Mouse (Mus musculus): Measurements from ENCODE around the gene Plxna2. TPM values are rescaled to one million over a fixed set of nuclear protein-coding genes. Genes with fewer than 3 reads are reported as not detected.
A peak's percentile ranks its signal among the peaks of the same experiment; 100 is the strongest.

Gene Plxna2
- total RNA-seq, 2 experiments from 2014 or later: 92.8 to 94.8 TPM

DNA sequence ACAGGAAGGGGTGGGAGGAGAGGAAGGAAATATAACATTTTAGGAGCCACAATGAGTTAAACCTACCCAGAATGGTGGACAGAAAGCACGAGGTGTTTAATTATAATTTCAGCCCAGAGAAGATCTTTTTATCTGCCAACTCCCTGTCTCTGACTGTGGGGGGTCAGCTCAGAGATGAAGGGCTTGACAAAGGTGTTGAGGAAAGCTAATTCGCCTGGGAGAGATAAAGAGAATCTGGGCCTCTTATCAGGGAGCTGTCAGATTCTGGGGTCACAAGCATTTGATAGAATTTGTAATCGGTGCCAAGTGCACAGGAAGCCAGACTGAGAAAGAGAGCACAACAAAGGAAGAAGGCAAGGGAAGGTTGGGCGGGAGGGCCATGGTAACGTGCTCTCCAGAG, 144.9 kb downstream of the Plxna2 start:
- DNase-seq (ENCODE audit: low spot score in 2 of 2): no peak

DNA sequence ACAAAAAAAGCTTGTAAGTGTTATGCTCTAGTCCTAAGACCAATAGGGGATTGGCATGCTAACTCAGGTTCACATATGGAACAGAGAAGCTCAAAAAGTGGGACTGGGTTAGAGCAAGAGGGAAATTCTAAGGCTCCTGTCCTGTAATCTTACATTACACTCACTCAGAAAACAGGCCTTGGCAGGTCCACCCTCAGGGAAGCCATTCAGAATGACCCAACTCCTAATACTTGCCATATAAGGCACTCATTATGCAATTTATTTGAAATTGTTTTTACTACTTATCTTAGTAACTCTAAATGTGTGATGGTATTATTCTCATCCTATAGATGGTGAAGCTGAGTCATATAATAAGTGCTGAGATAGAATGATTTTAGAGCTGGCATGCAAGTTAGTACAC, 146.9 kb downstream of the Plxna2 start:
- no peak for DNase-seq (ENCODE audit: low spot score in 2 of 2)

DNA sequence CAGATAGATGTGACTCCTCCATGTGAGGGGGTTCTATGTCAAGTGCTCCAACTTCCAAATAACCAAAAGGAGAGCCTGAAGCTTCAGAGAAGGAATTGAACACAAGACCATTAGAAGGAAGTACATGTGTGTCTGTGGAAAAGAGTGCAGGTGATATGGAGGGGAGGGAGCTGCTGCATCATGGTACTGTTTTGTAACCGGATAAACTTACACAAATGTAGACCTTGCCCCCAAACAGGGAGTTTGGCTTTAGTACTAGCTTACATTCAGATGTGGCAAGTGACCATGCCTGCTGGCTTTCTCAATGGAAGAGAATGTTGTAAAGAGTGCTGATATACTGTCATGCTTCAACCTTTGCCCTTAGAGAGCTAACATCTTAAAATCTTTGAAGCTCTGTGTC, 150.8 kb downstream of the Plxna2 start:
- DNase-seq (ENCODE audit: low spot score in 2 of 2): no peak

DNA sequence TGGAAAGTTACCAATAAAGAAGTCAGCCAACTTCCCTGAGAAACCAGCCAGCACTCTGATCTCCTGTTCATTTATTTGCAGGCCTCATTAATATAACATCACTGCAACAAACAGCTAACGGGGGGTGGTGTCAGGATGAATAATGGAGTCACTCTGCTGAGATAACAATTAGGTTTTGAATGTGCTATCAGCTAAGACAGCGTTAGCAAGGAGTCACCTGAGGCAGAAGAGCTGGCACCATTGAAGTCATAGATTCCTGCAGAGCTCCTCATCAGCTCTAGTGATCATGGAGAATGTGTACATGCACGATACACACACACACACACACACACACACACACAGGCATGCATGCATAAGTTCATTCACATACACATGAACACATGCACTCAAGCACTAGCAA, 154.0 kb downstream of the Plxna2 start:
- DNase-seq (ENCODE audit: low spot score in 2 of 2): no peak

DNA sequence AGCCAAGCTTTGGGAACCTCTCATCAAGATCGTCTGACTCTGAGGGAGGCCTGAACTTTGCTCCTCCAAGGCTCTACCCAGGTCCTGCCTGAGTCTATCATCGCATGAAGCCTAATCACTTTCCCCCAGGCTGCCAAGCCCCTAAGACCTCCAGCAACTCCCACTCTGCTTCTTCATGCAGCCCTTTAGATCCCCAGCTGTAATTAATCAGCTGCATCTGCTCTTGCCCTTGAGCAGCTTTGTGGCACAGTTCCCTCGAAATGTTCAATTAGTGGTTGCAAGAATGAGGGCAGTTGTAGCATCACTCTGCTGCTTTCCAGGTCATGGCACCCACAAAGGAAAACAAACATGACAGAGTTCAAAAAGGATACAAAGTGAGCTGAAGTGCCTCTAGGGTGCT, 155.9 kb downstream of the Plxna2 start:
- no peak for DNase-seq (ENCODE audit: low spot score in 2 of 2)

DNA sequence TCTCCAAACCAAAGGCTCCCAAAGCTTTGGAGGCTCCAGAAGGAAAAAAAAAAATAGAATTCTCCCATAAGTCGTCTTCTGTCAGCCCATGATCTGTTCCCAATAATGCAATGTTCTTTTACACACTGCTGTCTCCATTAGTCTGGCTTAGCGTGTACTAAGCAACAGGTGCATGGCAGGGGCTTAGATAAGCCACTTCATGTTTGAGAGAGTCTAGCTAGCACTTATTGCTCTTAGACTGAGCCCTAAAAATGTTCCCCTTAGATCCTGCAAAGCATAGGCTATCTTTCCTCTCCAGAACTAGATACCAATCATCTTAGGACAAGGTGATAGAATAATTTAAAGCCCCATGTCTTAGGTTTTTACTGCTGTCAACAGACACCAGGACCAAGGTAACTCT, 156.3 kb downstream of the Plxna2 start:
- DNase-seq (ENCODE audit: low spot score in 2 of 2): no peak

DNA sequence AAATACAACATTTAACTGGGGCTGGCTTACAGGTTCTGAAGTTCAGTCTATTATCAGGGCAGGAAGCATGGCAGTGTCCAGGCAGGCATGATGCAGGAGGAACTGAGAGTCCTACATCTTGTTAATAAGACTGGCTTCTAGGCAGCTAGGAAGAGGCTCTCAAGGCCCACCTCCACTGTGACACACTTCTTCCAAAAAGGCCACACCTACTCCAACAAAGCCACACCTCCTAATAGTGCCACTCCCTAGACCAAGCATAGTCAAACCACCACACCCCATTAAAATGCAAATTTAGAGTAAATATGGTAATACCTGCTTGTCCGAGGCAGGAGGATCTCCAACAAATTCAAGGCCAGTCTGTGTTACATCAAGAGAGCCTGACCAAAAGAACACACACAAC, 156.7 kb downstream of the Plxna2 start:
- no peak for DNase-seq (ENCODE audit: low spot score in 2 of 2)

DNA sequence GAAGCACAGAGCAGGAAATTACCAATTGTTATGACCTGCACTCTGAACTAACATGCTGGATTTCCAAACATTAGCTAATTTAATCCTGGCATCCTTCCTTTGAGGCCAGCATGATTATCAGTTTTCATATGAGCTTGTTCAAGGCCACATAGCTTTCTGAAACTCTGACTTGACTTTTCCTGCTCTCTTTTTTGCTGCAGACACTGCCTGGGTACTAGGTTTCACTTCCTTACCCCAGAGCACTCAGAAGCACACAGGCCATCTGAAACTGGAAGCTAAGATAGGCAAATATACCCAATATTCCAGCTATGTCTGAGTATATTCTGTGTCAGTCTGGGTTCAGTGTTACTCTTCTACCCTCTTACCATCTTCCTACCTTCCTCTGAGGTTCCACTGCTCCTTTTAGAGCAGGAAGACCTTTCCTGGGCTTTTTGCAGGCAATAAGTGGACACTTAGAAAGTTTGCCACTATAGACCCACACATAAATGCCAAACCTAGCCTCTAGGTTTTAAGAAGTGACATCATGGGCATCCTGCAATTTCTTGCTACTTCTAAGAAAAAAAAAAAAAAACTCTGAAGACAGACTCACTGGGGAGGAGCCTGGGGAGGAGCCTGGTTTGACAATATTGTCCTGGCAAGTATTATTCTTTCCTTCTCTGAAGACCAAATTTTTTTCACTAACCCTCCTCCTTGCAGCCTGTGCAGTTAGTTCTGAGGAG, 157.8 kb downstream of the Plxna2 start:
- DNase-seq (ENCODE audit: low spot score in 2 of 2): no peak

DNA sequence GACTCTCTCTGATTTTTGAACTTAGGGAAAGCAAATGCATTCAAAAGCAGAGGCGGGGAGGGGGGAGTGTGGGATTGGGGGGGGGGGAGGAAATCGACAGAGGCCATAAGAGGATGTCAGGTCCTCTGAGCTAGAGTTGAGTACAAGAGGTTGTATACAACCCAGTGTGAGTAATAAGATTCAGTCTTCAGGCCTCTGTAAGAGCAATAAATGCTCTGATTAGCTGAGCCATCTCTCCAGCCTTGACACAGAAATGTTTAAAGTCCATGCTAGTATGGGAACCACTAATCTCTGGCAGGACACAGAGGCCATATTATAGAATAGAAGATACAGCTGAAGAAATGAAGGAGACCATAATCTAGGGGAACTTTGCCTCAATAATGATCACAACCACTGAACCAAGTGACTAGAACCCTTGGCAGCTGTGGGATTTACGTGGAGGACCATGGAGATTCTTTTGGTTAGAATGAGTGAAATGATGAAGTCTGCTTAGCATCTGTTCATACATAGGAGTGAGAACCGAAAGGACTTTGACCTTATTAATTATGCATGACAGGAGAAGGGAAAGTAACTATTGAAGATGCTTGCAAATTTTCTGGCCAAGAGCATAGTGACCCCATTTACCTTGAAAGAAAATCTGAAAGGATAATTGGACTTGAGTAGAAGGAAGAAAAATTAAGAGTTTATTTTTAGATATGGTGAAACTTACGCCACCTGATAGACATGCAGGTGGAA, 158.7 kb downstream of the Plxna2 start:
- DNase-seq (ENCODE audit: low spot score in 2 of 2): no peak

DNA sequence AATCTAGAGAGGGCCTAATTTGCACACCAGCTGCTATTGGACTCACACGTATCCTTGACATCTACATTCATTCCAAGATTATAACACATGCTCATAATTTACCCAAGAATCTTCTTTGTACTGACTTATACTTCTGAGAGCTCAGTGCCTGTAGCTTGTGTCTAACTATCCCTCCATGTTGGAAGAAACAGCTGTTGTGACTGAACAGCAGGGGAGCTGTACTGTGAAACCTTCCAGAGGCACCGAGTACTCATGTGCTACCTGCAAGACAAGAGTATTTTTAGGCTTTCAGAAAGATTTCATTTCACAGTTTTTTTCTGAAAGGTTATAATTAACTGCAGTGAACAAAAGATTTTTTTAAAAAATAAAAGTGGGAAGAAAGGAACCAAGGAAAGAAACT, 159.6 kb downstream of the Plxna2 start:
- DNase-seq (ENCODE audit: low spot score in 2 of 2): no peak

DNA sequence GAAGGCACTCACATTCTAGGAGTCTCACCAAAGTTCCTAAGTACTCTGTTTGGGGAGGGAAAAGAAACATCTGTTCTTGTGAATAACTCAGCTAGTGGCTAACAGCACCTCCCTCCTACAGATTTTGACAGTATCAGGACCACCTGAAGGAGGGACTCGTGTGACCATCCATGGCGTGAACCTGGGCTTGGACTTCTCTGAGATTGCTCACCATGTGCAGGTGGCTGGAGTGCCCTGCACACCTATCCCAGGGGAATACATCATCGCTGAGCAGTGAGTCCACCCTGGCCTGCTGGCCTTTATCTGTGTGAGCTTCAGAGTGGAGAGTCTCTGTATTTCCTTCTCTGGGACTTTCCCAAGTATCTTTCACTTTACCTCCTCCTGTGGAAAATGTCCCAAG, 162.4 kb downstream of the Plxna2 start:
- no peak for DNase-seq (ENCODE audit: low spot score in 2 of 2)

DNA sequence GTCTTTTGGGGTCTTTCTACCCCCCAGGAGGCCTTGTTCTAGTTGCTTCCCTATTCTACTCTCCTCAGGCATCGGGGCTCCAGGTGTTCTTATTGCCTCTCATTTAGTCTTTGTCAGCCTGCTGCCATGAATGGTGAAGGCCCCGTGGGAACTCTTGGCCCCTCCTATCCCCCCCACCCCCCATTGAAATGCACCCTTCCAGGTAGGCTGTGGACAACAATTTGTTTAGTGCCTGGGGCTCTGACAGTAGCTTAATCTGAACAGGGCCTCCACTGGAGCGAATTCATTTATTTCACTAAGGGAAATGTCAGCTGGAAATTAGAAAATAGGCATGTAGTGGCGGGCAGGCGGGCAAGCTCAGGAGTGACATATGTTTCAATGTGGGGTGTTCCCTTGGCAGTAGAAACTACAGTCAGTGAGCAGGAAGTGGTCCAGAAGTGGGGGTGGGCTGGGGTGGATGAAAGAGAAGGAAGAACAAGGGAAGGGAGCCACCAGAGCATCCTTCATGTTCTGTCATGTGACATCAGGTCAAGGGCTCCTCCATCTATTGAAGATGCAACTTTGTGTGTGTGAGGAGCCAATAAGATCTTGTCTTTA, 162.9 kb downstream of the Plxna2 start:
- DNase-seq (ENCODE audit: low spot score in 2 of 2): no peak

DNA sequence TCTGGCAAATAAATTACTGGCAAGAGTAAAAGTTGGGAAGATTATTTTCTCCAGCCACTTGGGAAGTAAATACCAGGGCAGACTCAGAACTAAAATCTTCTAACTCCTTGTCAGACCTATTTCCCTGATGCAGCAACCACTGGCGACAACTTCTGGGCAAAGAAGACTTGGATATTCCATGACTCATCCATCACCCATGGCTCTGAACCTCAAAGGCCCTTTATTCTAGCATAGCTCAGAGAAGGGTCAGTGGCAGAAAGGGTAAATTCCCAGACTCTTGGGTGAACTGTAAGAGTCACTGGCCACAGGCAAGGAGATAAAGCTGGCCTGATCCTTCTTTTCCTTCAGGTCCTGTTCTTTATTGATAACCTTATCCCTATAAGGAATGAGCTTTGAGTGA, 163.5 kb downstream of the Plxna2 start:
- no peak for DNase-seq (ENCODE audit: low spot score in 2 of 2)

DNA sequence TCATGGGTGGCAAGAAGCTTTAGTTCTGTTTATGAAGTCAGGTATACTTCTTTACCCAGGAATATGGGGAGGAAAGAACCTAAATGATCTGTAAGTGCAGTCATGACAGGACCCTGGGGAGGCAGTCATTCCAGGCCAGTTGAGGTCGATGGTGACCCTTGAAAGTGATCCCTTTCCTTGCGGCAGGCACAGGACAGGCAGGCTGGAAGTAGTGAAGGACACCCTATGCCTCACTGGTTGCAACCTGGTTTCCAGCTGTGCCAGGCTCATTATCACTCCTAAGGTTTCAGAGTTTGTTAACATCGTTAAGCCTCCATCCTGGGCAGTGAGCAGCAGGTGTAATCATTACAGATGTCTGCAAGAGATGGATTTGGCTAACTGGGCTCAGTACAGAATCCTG, 164.3 kb downstream of the Plxna2 start:
- no peak for DNase-seq (ENCODE audit: low spot score in 2 of 2)

DNA sequence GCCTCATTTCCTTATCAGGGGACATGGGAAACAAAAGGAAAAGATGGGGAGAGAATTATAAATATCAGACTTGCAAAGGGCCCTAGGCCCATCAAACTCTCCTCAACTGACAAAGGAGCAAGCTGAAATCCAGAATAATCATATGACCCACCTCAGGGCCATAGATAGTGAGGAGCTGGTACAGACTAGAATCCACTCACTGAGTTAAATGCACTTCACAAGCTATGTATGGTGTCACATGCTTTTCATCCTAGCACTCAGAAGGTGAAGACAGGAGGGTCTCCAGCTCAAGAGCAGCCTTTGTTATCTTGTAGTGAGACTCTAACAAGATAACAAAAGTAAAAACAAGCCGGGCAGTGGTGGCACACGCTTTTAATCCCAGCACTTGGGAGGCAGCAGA, 169.6 kb downstream of the Plxna2 start:
- no peak for DNase-seq (ENCODE audit: low spot score in 2 of 2)

DNA sequence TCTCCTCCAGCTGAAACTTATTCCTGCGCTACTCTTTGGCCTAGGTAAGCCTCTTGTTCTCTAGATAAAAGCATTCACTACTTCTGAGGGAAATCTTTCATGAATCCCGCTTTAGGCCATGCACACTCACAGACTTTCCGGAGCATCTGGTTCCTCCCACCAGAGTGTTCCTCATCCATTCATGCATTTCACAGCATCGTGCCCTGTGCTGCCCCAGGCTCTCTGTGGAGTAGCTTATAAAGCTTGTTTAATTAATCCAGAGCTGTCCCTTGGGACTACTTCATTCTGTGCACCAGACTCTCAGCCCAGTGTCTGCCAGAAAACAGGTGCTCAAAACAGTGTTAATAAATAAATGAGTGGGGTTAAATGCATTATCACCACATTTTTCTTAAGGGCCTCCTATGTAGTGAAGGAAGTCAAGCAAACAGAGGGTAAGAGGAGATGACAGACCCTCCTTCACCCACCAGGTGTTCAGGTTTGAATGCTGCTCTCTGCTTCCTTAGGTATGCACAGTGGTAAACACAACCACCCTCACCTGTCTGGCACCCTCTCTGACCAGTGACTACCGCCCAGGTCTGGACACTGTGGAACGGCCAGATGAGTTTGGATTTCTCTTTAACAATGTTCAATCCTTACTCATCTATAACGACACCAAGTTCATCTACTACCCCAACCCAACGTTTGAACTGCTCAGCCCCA, 175.4 kb downstream of the Plxna2 start:
- no peak for DNase-seq (ENCODE audit: low spot score in 2 of 2)

DNA sequence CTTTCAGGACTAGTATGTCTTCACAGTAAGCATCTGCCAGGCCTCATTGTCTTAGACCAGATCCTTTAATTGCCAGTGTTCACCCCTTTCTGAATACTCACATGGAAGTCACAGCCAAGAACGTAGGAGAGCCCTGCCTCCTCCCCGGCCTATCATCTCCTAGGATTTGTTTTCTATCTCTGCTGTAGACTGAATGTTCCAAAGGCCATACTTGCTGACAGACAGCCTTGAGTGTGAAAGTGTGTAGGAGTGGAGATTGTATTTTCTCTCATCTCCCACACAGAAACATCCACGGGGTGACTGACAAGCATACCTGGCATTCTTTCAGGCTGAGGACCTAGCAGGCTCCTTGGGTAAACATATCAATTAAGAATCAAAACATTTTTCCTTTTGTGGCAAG, 177.3 kb downstream of the Plxna2 start:
- DNase-seq (ENCODE audit: low spot score in 2 of 2): no peak

DNA sequence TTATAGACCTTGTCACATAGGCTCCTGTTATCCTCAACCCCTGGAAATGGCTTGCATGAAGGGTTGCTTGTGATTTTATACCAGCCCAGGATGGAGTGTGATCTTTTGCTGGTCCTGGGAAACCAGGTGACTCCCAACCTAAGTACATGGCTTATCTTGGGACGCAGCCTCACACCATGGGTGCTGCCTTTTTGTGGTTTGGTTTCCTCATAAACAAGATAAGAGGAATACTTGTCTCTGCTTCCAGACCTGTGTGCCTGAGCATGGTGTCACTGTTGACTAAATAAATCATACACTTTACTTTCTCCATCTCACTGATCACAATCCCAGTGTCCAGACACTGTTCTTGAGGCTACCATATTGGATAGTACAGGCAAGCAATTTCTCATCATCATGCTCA, 179.8 kb downstream of the Plxna2 start:
- no peak for DNase-seq (ENCODE audit: low spot score in 2 of 2)

DNA sequence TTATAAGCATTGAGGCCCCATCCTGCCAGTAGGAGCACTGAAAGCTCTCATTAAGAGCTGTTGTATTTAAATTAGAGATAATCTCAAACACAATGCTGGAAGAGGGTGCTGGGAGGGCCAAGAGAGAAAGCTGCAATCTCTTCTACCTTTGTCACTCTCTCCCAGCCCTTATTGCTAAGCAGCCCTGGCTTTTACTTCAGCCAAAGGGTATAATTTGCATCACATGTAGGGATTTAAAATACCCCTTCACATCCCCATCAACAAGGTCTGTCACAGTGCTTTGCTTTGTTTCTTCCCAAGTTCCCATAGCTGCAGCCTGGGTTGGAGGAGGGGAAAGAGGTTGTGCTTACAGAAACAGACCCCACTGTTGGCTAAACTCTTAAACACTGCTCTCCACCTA, 180.5 kb downstream of the Plxna2 start:
- no peak for DNase-seq (ENCODE audit: low spot score in 2 of 2)

DNA sequence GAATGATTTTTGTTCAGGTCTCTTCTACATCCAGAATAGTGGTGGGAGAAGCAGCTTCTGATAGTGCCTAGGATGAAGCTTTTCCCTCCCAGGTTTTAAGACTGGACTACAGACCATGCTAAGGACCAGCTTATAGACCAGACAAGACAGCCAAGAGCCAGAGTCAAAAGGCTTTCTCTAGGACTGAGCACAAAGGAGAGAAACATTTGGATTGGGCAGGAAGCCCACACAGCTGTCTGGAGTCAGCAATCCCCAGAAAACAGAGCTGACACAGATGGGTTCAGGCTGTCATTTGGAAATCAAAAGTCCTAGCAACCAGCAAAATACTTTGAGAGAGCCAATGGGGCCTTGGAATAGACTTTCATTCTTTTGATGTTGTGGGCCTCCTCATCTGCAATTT, 190.2 kb downstream of the Plxna2 start:
- DNase-seq (ENCODE audit: low spot score in 2 of 2): peak; percentile 25 to 39

DNA sequence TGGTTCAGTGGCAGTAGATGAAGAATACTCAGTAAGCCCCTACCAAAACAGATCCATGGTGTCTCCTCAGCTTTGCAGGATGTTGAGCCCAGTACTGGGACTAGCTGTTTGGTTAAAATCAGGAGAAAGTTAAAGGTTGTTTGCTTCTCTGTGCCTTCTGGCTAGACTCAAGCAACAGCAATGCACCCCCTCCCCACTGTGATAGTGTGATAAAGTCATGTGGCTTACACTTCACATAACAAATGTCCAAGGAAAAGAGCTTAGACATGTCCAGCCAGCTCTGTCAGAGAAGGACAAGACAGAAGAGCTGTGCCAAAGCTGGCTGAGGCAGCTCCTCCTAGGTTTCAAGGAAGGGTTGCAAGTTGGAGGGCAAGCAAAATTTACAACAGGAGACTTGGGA, 190.7 kb downstream of the Plxna2 start:
- DNase-seq (ENCODE audit: low spot score in 2 of 2): no peak

DNA sequence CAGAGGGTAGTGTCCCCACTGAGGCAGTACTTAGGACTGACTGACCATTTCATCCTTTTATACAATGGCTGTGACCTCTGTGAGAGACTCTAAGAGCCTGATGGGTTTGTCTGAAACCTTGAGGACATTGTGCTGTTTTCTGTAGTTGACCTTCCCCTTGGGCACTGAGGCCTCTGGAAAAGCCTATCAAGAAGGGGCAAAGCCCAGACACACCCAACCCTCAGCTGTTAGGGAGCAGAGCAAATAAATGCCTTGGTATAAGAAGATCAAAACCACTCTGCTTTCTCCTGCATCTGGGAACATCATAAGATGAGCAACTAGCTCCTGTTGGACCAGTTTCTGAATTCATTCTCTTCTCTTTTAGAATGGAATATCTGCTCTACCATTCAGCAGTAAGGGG, 191.6 kb downstream of the Plxna2 start:
- DNase-seq (ENCODE audit: low spot score in 2 of 2): no peak

Measured in layer of hippocampus, postnatal 10 days (tissue).